Mouse (Mus musculus) liver, embryonic 15.5 days (tissue): ENCODE data around the gene Acsl1. TPM values are rescaled to one million over a fixed set of nuclear protein-coding genes. Genes with fewer than 3 reads are reported as not detected.
A peak's percentile ranks its signal among the peaks of the same experiment; 100 is the strongest.

Experiments
- ATAC-seq: fragments of 200-750 bp; cut with Nextera tagmentation; 2 replicates; pipeline ENCODE4 v1.8.0; 2017; ENCODE audit warnings: moderate number of reproducible peaks, mild to moderate bottlenecking, moderate library complexity; ENCODE audit not compliant: insufficient read depth
- H3K27ac ChIP-seq: fragments of 300-500 bp; sonication (generic); replicated peaks from 2 replicates; pipeline ENCODE4 v1.5.1; 2015; ENCODE audit warnings: mild to moderate bottlenecking, inconsistent platforms
- H3K27me3 ChIP-seq: fragments of 300-500 bp; sonication (generic); 2 replicates; pipeline ENCODE4 v1.6.1; 2015; ENCODE audit warnings: mild to moderate bottlenecking, inconsistent platforms
- H3K36me3 ChIP-seq: fragments of 300-500 bp; sonication (generic); replicated peaks from 2 replicates; pipeline ENCODE4 v1.6.1; 2015; ENCODE audit warnings: moderate library complexity, mild to moderate bottlenecking, inconsistent platforms
- H3K4me1 ChIP-seq: fragments of 300-500 bp; sonication (generic); replicated peaks from 2 replicates; pipeline ENCODE4 v1.6.1; 2015; ENCODE audit warnings: inconsistent platforms
- H3K4me2 ChIP-seq: fragments of 300-500 bp; sonication (generic); 2 replicates; pipeline ENCODE4 v1.6.1; 2015; ENCODE audit warnings: moderate library complexity, mild to moderate bottlenecking, inconsistent platforms
- H3K4me3 ChIP-seq: fragments of 300-500 bp; sonication (generic); replicated peaks from 2 replicates; pipeline ENCODE4 v1.5.1; 2015; ENCODE audit warnings: mild to moderate bottlenecking, inconsistent platforms
- H3K9ac ChIP-seq: fragments of 300-500 bp; sonication (generic); 2 replicates; pipeline ENCODE4 v1.6.1; 2015; ENCODE audit warnings: moderate library complexity, mild to moderate bottlenecking, inconsistent platforms
- H3K9me3 ChIP-seq: fragments of 300-500 bp; sonication (generic); replicated peaks from 2 replicates; pipeline ENCODE4 v1.6.1; 2016; ENCODE audit warnings: inconsistent platforms
- WGBS: fragments of 180-500 bp; shearing (Covaris S2); methylation state at CpG from one replicate; pipeline ENCODE4 v1.1.7; 2015; ENCODE audit warnings: mixed read lengths; ENCODE audit not compliant: insufficient replicate concordance; 5-methylcytosine and 5-hydroxymethylcytosine counted together
- polyA plus RNA-seq: library from polyadenylated mRNA; unstranded; fragments of >200 nt; fragmentation: Nextera tagmentation; extraction: Ambion mirVana; gene quantifications from 2 replicates; pipeline ENCODE4 v1.2.1, GENCODE M21; 2015

Gene Acsl1
- polyA plus RNA-seq, 1 experiment from 2014 or later, result 106 TPM

DNA sequence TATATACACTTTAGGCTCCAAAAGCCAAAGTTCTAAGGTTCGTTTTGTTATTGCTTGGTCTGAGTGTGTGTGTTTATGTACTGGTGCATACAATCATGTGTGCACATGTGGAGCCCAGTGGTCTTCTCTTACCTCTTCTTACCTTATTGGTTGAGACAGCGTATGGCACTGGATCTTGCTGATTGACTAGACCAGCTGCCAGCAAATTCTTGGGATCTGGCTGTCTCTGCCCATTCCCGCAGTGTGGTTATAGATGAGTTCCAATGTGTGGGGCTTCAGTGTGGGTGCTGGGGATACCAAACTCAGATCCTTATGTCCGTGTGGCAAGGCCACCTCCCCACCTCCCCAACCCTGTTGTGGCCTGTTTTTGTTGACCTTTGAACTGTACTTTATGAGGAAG, 21.8 kb upstream of the Acsl1 start:
- no peak overlapping the region for H3K27ac ChIP-seq

DNA sequence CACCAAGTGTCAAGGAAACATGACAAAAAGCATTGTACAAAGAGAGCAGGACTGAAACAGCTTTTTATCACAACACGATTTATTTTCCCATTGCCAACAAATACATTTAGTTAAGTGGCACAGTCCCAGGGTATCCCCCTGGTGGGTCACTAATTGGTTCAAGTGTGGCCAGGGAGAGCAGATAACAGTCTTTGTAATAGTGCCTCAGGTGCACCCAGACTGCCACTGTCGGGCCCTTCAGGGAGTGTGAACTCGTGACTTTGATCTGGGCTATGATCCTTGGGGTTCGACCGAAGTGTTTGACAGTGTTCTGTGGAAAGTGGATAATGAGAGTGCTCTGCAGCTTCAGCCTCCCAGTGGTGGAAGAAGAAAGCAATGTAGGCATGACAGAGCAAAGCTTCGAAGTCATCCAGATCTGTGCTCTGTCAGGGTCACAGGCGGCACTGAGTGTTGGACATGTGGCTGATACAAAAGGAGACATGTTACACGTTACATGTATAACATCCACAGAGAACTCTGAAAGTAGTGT, 21.1 kb upstream of the Acsl1 start:
- WGBS, result 60% methylated on average over 8 of the region's 8 CpGs
- no peak overlapping the region for H3K4me3 ChIP-seq
- no peak for ATAC-seq

More for the DNA sequence above, 21.8 kb upstream of the Acsl1 start:
- Histone ChIP-seq H3K4me1 (peaks cover 27% of the 10 kb centered on the region), H3K9me3 (no peaks in the 10 kb centered on the region), H3K9ac (no peak overlapping the region), H3K4me3 (no peak overlapping the region), H3K4me2 (no peak overlapping the region), H3K27me3 (no peaks in the 10 kb centered on the region), H3K36me3 (no peaks in the 10 kb centered on the region)
- 61% methylated on average over 4 of the region's 4 CpGs for WGBS
- no peak for ATAC-seq

DNA sequence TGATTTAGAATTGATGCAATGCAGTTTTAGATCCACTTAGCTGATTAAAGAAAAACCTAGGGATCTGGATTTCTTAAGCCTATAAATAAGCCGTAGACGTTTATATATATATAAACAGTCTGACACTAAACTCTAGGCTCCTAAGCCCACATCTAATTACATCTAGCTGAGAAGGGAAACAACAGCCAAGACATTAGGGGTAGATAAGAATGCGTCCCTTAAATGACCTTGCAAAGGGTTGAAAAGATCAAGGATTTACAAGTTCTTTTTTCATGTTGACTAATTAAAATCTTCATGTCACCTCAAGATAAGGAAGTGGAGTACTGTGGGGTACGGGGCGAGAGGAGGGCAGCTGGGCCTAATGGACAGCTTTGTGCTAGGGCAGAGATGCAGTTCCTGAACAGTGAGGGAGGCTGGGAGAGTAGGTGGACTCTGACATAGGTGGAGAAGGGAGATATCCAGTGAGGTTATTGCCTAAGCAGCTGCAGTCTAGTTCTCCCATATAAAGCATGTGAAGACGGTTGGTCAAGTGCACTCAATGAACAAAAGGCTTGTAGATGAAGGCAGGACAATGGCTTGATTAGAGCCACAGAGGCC, 12.5 kb upstream of the Acsl1 start:
- Histone ChIP-seq H3K4me2 (no peak overlapping the region), H3K4me1 (no peaks in the 10 kb centered on the region), H3K4me3 (no peak overlapping the region), H3K27me3 (no peaks in the 10 kb centered on the region), H3K9ac (no peak overlapping the region), H3K36me3 (no peaks in the 10 kb centered on the region), H3K9me3 (no peaks in the 10 kb centered on the region), H3K27ac (no peak overlapping the region)
- WGBS, result 45% methylated on average over 6 of the region's 6 CpGs
- no peak for ATAC-seq

More for the DNA sequence above, 21.1 kb upstream of the Acsl1 start:
- Histone ChIP-seq H3K27ac (no peak overlapping the region), H3K4me2 (no peak overlapping the region), H3K4me1 (peaks cover 27% of the 10 kb centered on the region), H3K9ac (no peak overlapping the region), H3K9me3 (no peaks in the 10 kb centered on the region), H3K27me3 (no peaks in the 10 kb centered on the region), H3K36me3 (no peaks in the 10 kb centered on the region)

DNA sequence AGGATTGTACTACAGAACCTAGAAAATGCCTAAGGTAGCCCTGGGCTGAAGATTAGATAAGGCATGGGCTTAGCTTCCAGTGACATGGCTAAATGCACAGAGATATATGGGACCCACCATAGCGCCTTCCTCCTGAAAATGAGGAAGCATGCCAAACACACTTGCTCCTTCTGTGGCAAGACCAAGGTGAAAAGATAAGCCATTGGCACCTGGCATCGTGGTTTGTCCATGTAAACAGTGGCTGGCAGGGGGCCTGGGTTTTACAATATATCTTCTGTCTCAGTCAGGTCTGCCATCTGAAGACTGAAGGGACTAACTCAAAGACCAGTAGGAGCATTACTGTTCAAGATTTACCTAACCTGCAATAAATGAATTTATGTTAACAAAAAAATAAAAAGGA, 2.4 kb upstream of the Acsl1 start:
- 31% methylated on average over 2 of the region's 2 CpGs for WGBS
- no peak for ATAC-seq
- H3K27ac ChIP-seq, result no peak overlapping the region
- H3K4me1 ChIP-seq, result peaks cover 26% of the 10 kb centered on the region
- 0 out of 2 replicates have a peak, but pooled peaks cover 9% of the 10 kb centered on the region for H3K36me3 ChIP-seq
- no peak overlapping the region for H3K4me2 ChIP-seq
- H3K9me3 ChIP-seq, result no peaks in the 10 kb centered on the region
- H3K27me3 ChIP-seq, result no peaks in the 10 kb centered on the region
- H3K4me3 ChIP-seq, result no peak overlapping the region
- no peak overlapping the region for H3K9ac ChIP-seq

DNA sequence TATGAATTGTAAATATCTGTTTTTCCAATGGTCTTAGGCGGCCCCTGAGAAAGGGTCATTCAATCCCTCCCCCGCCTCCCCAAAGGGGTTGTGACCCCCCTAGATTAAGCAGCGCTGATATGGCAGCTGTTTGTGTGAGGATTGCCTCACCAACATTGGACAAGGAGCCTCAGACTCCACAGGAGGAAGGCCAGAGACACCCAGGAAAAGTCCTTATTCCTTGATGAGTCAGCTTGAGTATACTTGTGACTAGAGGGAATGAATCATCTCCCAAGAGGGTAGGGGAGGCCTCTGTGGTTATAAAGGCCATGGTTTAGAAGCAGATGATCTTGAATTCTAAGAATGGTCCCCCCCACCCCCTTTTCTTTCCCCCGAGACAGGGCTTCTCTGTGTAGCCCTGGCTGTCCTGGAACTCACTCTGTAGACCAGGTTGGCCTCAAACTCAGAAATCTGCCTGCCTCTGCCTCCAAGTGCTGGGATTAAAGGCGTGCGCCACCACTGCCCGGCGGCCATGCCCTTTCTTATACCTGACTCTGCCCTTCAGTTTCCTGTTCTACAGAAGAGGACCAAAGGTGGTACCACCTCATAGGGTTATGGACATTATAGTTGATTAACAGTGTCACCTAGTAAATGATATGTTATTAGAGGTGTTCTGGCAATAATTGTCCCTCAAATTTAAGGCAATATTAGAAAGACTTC, 1.6 kb upstream of the Acsl1 start:
- Histone ChIP-seq H3K9ac (no peak overlapping the region), H3K4me3 (no peak overlapping the region), H3K27me3 (no peaks in the 10 kb centered on the region), H3K36me3 (0 out of 2 replicates have a peak, but pooled peaks cover 9% of the 10 kb centered on the region), H3K27ac (no peak overlapping the region; the same call in 1 of the 2 replicates), H3K4me1 (peaks cover 32% of the 10 kb centered on the region), H3K4me2 (no peak overlapping the region), H3K9me3 (no peaks in the 10 kb centered on the region)
- no peak for ATAC-seq
- 77% methylated on average over 8 of the region's 8 CpGs for WGBS

DNA sequence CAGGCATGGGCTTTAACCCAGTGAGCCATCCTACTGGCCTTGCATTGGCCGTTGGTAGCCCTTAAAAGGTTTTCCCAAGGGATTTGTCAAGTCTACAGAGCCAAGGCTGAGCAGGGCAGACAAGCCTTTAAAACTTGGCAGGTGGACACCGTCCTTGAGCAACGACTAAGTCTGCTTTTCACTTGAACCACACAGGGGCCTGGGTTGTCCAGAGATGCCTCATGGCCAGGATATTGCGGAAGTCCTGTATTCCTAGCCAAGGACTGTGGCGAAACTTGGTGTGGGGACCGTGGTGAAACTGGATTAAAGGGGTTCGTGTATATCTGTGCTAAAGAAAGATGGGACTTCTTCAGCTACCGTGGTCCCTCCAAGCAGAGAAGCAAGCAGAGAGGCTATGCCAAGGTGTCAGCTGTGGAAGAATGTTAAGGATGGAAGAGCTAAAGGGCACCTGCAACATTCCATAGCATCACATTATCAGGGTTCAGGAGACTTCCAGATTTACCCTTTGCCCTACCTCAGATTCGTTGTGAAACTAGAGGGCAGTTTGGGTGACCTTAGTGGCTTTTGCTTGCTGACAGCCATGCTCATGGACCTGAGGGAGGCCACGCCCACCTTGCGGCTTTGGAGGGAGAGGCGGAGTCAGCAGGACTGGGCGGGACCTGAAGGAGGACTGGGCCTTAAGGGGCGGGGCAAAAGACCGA, 596 bp upstream of the Acsl1 start:
- Histone ChIP-seq H3K36me3 (peaks cover 11% of the 10 kb centered on the region; the same call in 1 of the 2 replicates), H3K27ac (peak overlapping the region; percentile 90), H3K27me3 (no peaks in the 10 kb centered on the region), H3K4me3 (peak overlapping the region; percentile 97), H3K4me2 (peak overlapping the region; percentile 95), H3K9me3 (no peaks in the 10 kb centered on the region), H3K9ac (no peak overlapping the region), H3K4me1 (peaks cover 40% of the 10 kb centered on the region)
- no peak for ATAC-seq
- WGBS, result 32% methylated on average over 15 of the region's 15 CpGs

DNA sequence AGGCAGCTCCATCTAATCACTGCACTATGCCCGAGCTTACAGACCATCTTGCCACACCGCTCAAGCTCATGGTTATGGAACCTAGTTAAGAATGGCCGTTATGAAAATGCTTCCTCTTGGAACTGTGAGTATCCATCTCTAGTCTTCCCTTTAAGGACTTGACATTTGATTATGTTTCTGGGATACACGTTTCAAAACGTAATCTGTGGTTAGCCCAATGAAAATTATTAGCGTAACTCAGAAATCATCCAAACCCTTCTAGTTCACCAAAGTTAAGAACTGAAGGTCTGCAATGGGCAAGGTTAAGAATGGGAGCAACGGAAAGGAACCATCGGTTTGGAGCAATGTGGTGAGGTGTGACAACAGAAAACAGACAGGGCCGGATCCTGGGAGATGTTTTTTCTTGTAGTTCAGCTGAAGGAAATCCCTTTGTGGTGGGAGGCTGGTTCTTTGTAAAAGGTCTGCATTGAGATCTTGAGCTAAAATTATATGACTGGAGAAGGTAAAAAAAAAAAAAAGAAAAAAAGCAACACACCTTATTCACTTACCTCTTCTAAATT, 1.2 kb downstream of the Acsl1 start:
- 25% methylated on average over 9 of the region's 9 CpGs for WGBS
- Histone ChIP-seq H3K9ac (peak overlapping the region; percentile 97), H3K4me3 (peak overlapping the region; percentile 97), H3K9me3 (no peaks in the 10 kb centered on the region), H3K27ac (peak overlapping the region; percentile 90), H3K36me3 (peaks cover 20% of the 10 kb centered on the region), H3K27me3 (no peaks in the 10 kb centered on the region), H3K4me1 (peaks cover 58% of the 10 kb centered on the region), H3K4me2 (peak overlapping the region; percentile 95)
- no peak for ATAC-seq

DNA sequence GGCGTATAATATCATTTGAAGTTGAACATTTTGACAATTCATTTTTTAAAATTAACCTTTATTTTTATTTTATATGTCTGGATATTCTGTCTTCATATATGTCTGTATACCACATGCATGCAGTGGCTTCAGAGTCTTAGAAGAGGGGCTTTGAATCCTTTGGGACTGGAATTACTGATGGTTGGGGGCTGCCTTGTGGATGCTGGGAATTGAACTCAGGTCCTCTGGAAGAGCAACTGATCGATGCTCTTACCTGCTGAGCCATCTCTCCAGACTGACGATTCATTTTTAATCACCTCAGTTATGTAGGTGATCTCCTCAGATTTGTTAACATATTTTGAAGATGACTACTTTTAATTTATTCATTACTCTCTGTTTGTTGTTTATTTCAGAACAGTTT, 3.3 kb downstream of the Acsl1 start:
- Histone ChIP-seq H3K9ac (no peak overlapping the region), H3K36me3 (peaks cover 24% of the 10 kb centered on the region), H3K4me2 (peak overlapping the region; percentile 27; the same call in 1 of the 2 replicates), H3K4me3 (0 out of 2 replicates have a peak overlapping the region, but pooled peaks have one; percentile 8), H3K4me1 (peaks cover 75% of the 10 kb centered on the region), H3K27me3 (no peaks in the 10 kb centered on the region), H3K9me3 (no peaks in the 10 kb centered on the region), H3K27ac (peak overlapping the region; percentile 35; the same call in 1 of the 2 replicates)
- ATAC-seq, result no peak
- WGBS, result 69% methylated on average over 3 of the region's 3 CpGs

DNA sequence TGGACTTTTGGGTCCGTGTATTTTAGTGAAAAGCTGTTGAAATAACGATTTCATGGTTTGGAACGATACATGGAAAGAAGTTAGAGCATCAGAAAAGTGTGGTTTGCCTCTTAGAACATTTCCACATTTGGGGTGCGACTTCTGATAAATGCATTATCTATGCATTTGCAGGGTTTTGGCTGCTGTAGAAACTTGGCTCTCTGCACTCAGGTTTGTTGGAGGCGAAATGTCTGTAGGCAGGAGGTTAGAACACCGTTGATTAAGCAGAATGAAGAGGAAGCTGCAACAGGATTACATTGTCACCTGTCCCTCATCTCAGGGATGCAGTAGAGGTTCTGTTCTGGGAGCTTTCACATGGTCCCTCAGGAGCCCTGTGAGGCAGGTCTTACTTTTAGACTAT, 3.8 kb downstream of the Acsl1 start:
- ATAC-seq, result no peak
- peaks cover 24% of the 10 kb centered on the region for H3K36me3 ChIP-seq
- H3K9ac ChIP-seq, result peak overlapping the region; percentile 42; the same call in 1 of the 2 replicates
- peak overlapping the region; percentile 83 for H3K27ac ChIP-seq
- no peaks in the 10 kb centered on the region for H3K9me3 ChIP-seq
- H3K4me3 ChIP-seq, result peak overlapping the region; percentile 14
- WGBS, result 24% methylated on average over 6 of the region's 6 CpGs
- H3K27me3 ChIP-seq, result no peaks in the 10 kb centered on the region
- peaks cover 78% of the 10 kb centered on the region for H3K4me1 ChIP-seq
- peak overlapping the region; percentile 65 for H3K4me2 ChIP-seq

DNA sequence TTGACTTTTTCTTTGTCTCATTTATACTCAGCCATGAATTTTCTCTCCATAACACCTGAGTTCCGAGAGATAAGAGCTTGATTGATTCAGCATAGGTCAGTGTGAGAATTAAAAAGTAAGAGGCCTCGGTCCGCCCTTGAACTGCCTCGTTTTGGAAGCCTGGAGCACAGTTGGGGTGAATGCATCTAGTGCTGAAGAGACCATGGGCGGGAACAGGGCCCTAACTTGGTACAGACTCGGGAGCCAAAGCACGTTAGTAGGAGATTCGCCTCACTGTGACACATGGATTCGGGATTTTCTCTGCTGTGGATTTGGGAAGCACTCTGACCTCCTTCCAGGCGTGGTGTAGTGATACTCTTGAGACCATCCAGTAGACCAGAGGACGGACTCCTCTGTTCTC, 4.6 kb downstream of the Acsl1 start:
- Histone ChIP-seq H3K4me1 (peaks cover 80% of the 10 kb centered on the region), H3K27ac (peak overlapping the region; percentile 83)
- 78% methylated on average over 11 of the region's 11 CpGs for WGBS

More for the DNA sequence above, 4.6 kb downstream of the Acsl1 start:
- H3K27me3 ChIP-seq, result no peaks in the 10 kb centered on the region
- H3K4me2 ChIP-seq, result peak overlapping the region; percentile 65
- H3K4me3 ChIP-seq, result peak overlapping the region; percentile 14; the same call in 1 of the 2 replicates
- H3K9ac ChIP-seq, result peak overlapping the region; percentile 42; the same call in 1 of the 2 replicates
- no peak for ATAC-seq
- peaks cover 24% of the 10 kb centered on the region for H3K36me3 ChIP-seq
- H3K9me3 ChIP-seq, result no peaks in the 10 kb centered on the region
